Mouse (Mus musculus) neural tube, embryonic 11.5 days (tissue): ENCODE data around the gene Gata5. TPM values are rescaled to one million over a fixed set of nuclear protein-coding genes. Genes with fewer than 3 reads are reported as not detected.

Source experiments
- ATAC-seq: fragments of 200-750 bp; cut with Nextera tagmentation; 2 replicates; pipeline ENCODE4 v1.8.0; 2017; ENCODE audit warnings: moderate number of reproducible peaks, mild to moderate bottlenecking, moderate TSS enrichment, moderate library complexity; ENCODE audit not compliant: insufficient read depth, low FRiP score, low TSS enrichment
- DNase-seq: peaks from one replicate; pipeline ENCODE4 v3.0.0-alpha.2; 2015; ENCODE audit warnings: low spot score
- H3K27ac ChIP-seq: fragments of 300-500 bp; sonication (generic); 2 replicates; pipeline ENCODE4 v1.5.1; 2014; ENCODE audit warnings: low read depth, mild to moderate bottlenecking, low read length
- H3K27me3 ChIP-seq: fragments of 300-500 bp; sonication (generic); 2 replicates; pipeline ENCODE4 v1.6.1; 2014; ENCODE audit warnings: mild to moderate bottlenecking, low read length, mixed read lengths; ENCODE audit not compliant: control insufficient read depth, insufficient read depth
- H3K36me3 ChIP-seq: fragments of 300-500 bp; sonication (generic); 2 replicates; pipeline ENCODE4 v1.6.1; 2014; ENCODE audit warnings: mild to moderate bottlenecking, low read length, moderate library complexity, mixed read lengths; ENCODE audit not compliant: control insufficient read depth, insufficient read depth
- H3K4me1 ChIP-seq: fragments of 300-500 bp; sonication (generic); 2 replicates; pipeline ENCODE4 v1.6.1; 2014; ENCODE audit warnings: low read length, mixed read lengths; ENCODE audit not compliant: control insufficient read depth, insufficient read depth
- H3K4me2 ChIP-seq: fragments of 300-500 bp; sonication (generic); 2 replicates; pipeline ENCODE4 v1.6.1; 2014; ENCODE audit warnings: low read depth, mild to moderate bottlenecking, moderate library complexity
- H3K4me3 ChIP-seq: fragments of 300-500 bp; sonication (generic); 2 replicates; pipeline ENCODE4 v1.5.1; 2014; ENCODE audit warnings: low read depth, low read length
- H3K9ac ChIP-seq: fragments of 300-500 bp; sonication (generic); 2 replicates; pipeline ENCODE4 v1.6.1; 2014; ENCODE audit warnings: mild to moderate bottlenecking, low read length
- H3K9me3 ChIP-seq: fragments of 300-500 bp; sonication (generic); 2 replicates; pipeline ENCODE4 v1.6.1; 2016; ENCODE audit warnings: low read length; ENCODE audit not compliant: control insufficient read depth
- WGBS: fragments of 180-500 bp; shearing (Covaris S2); extraction: QIAGEN DNeasy Blood & Tissue Kit; methylation state at CpG from one replicate; pipeline ENCODE4 v1.1.7; 2014; 5-methylcytosine and 5-hydroxymethylcytosine counted together
- polyA plus RNA-seq: library from polyadenylated mRNA; unstranded; fragments of >200 nt; fragmentation: Nextera tagmentation; extraction: Ambion mirVana; gene quantifications from 2 replicates; pipeline ENCODE4 v1.2.1, GENCODE M21; 2014

Gata5 gene
- polyA plus RNA-seq: 0.16 and 0.19 TPM in 2 replicates

GRCm38 (mm10) chr2:180334551-180334986, at the start of gene Gata5:
Gene Gata5, minus strand, starts transcription at chr2:180334699.
- Histone ChIP-seq H3K27me3 (peaks cover 46% of the 10 kb centered on the region), H3K9me3 (no peaks in the 10 kb centered on the region), H3K4me1 (peaks cover 12% of the 10 kb centered on the region; the same call in 1 of the 2 replicates), H3K27ac (no peak within 1 kb of the TSS), H3K4me3 (peak within 1 kb of the TSS; percentile 34), H3K36me3 (no peaks in the 10 kb centered on the region), H3K9ac (peak within 1 kb of the TSS; percentile 35; the same call in 1 of the 2 replicates), H3K4me2 (peak within 1 kb of the TSS; percentile 59)
- ATAC-seq (peak; percentile 63; the same call in 1 of the 2 replicates), DNase-seq (peak; percentile 67)
- WGBS: 0% methylated on average over 33 of the region's 33 CpGs

GRCm38 (mm10) chr2:180376730-180377129, 42.2 kb upstream of the Gata5 start:
- Histone ChIP-seq H3K4me3 (no peak overlapping the region), H3K4me1 (no peaks in the 10 kb centered on the region), H3K4me2 (no peak overlapping the region), H3K27me3 (no peaks in the 10 kb centered on the region), H3K36me3 (no peaks in the 10 kb centered on the region), H3K27ac (no peak overlapping the region), H3K9me3 (no peaks in the 10 kb centered on the region), H3K9ac (no peak overlapping the region)
- WGBS: 81% methylated on average over 5 of the region's 5 CpGs
- DNase-seq (no peak), ATAC-seq (no peak)

- DNase-seq (no peak), ATAC-seq (no peak)
- H3K4me1 ChIP-seq: no peaks in the 10 kb centered on the region
- H3K4me3 ChIP-seq: no peak overlapping the region
- H3K9ac ChIP-seq: no peak overlapping the region
- no peak overlapping the region for H3K27ac ChIP-seq
- no peaks in the 10 kb centered on the region for H3K9me3 ChIP-seq
- 79% methylated on average over 10 of the region's 10 CpGs for WGBS
- no peaks in the 10 kb centered on the region for H3K36me3 ChIP-seq
- no peaks in the 10 kb centered on the region for H3K27me3 ChIP-seq
- no peak overlapping the region for H3K4me2 ChIP-seq
Observed at GRCm38 (mm10) chr2:180373256-180373655, 38.8 kb upstream of the Gata5 start.

GRCm38 (mm10) chr2:180368359-180368758, 33.9 kb upstream of the Gata5 start:
- Histone ChIP-seq H3K4me2 (no peak overlapping the region), H3K27me3 (no peaks in the 10 kb centered on the region), H3K27ac (no peak overlapping the region), H3K9me3 (no peaks in the 10 kb centered on the region), H3K4me3 (no peak overlapping the region), H3K9ac (no peak overlapping the region), H3K4me1 (no peaks in the 10 kb centered on the region), H3K36me3 (no peaks in the 10 kb centered on the region)
- ATAC-seq: no peak
- 84% methylated on average over 5 of the region's 5 CpGs for WGBS
- DNase-seq: no peak

- no peaks in the 10 kb centered on the region for H3K4me1 ChIP-seq
- DNase-seq: no peak
- no peak overlapping the region for H3K4me3 ChIP-seq
- H3K27ac ChIP-seq: no peak overlapping the region
- H3K36me3 ChIP-seq: no peaks in the 10 kb centered on the region
- H3K27me3 ChIP-seq: no peaks in the 10 kb centered on the region
- H3K9ac ChIP-seq: no peak overlapping the region
- no peak overlapping the region for H3K4me2 ChIP-seq
- 83% methylated on average over 4 of the region's 4 CpGs for WGBS
- no peaks in the 10 kb centered on the region for H3K9me3 ChIP-seq
- ATAC-seq: no peak
Observed at GRCm38 (mm10) chr2:180367350-180367749, 32.9 kb upstream of the Gata5 start.

GRCm38 (mm10) chr2:180363434-180363720, 28.9 kb upstream of the Gata5 start:
- Histone ChIP-seq H3K36me3 (no peaks in the 10 kb centered on the region), H3K4me3 (no peak overlapping the region), H3K4me1 (no peaks in the 10 kb centered on the region), H3K27ac (no peak overlapping the region), H3K4me2 (no peak overlapping the region), H3K9me3 (no peaks in the 10 kb centered on the region), H3K9ac (no peak overlapping the region), H3K27me3 (no peaks in the 10 kb centered on the region)
- 74% methylated on average over 3 of the region's 3 CpGs for WGBS
- no peak for ATAC-seq
- no peak for DNase-seq

GRCm38 (mm10) chr2:180362585-180363433, 28.3 kb upstream of the Gata5 start:
- H3K9ac ChIP-seq: no peak overlapping the region
- 80% methylated on average over 7 of the region's 7 CpGs for whole genome bisulfite sequencing

GRCm38 (mm10) chr2:180359062-180359461, 24.6 kb upstream of the Gata5 start:
- Histone ChIP-seq H3K27ac (no peak overlapping the region), H3K4me1 (no peaks in the 10 kb centered on the region), H3K27me3 (no peaks in the 10 kb centered on the region), H3K36me3 (no peaks in the 10 kb centered on the region), H3K4me3 (no peak overlapping the region), H3K9me3 (no peaks in the 10 kb centered on the region), H3K4me2 (no peak overlapping the region), H3K9ac (no peak overlapping the region)
- DNase-seq (no peak), ATAC-seq (no peak)
- WGBS: 10% methylated on average over 4 of the region's 4 CpGs

More at GRCm38 (mm10) chr2:180362585-180363433, 28.3 kb upstream of the Gata5 start:
- Histone ChIP-seq H3K9me3 (no peaks in the 10 kb centered on the region), H3K4me1 (no peaks in the 10 kb centered on the region), H3K36me3 (no peaks in the 10 kb centered on the region), H3K27ac (no peak overlapping the region), H3K4me3 (no peak overlapping the region), H3K4me2 (no peak overlapping the region), H3K27me3 (no peaks in the 10 kb centered on the region)
- ATAC-seq (no peak), DNase-seq (no peak)

GRCm38 (mm10) chr2:180353338-180353737, 18.8 kb upstream of the Gata5 start:
- no peak overlapping the region for H3K9ac ChIP-seq
- H3K27me3 ChIP-seq: no peaks in the 10 kb centered on the region
- peak; percentile 72 for DNase-seq
- no peak overlapping the region for H3K4me2 ChIP-seq
- no peaks in the 10 kb centered on the region for H3K36me3 ChIP-seq
- ATAC-seq: peak; percentile 35; the same call in 1 of the 2 replicates
- no peak overlapping the region for H3K4me3 ChIP-seq
- no peaks in the 10 kb centered on the region for H3K9me3 ChIP-seq
- H3K4me1 ChIP-seq: no peaks in the 10 kb centered on the region
- WGBS: 50% methylated on average over 20 of the region's 20 CpGs
- no peak overlapping the region for H3K27ac ChIP-seq
